Mouse (Mus musculus): ENCODE results near the gene Mucl3. TPM values are rescaled to one million over a fixed set of nuclear protein-coding genes. Genes with fewer than 3 reads are reported as not detected.
A peak's percentile ranks its signal among the peaks of the same experiment; 100 is the strongest.

The Mucl3 gene
- polyA plus RNA-seq, 1 experiment from 2014 or later, result 1.7 TPM

- WGBS, result 47% methylated on average over 6 of the region's 6 CpGs
These were observed 4.1 kb downstream of the Mucl3 start for GRCm38 (mm10) chr17:35639352-35639751.

GRCm38 (mm10) chr17:35638475-35639190, 4.9 kb downstream of the Mucl3 start:
- no peaks in the 10 kb centered on the region for H3K27me3 ChIP-seq (ENCODE audit: control insufficient read depth, insufficient read depth, low read depth, low read length)
- peak; percentile 91 for ATAC-seq (ENCODE audit: low read depth)
- no peaks in the 10 kb centered on the region for H3K36me3 ChIP-seq (ENCODE audit: control insufficient read depth, insufficient read depth, low read length)
- peak overlapping the region; percentile 46 for H3K4me2 ChIP-seq (ENCODE audit: low read depth, low read length)
- peak overlapping the region; percentile 22 for H3K4me3 ChIP-seq (ENCODE audit: low read length)
- no peaks in the 10 kb centered on the region for H3K9me3 ChIP-seq (ENCODE audit: control insufficient read depth, low read length)
- peak overlapping the region; percentile 26 for H3K9ac ChIP-seq (ENCODE audit: low read length)
- peak overlapping the region; percentile 93 for H3K27ac ChIP-seq (ENCODE audit: low read length)
- peaks cover 23% of the 10 kb centered on the region for H3K4me1 ChIP-seq (replicated peaks; ENCODE audit: control insufficient read depth, insufficient read depth, low read length)
- WGBS, result 13% methylated on average over 14 of the region's 14 CpGs

More at GRCm38 (mm10) chr17:35639352-35639751, 4.1 kb downstream of the Mucl3 start:
- H3K4me3 ChIP-seq (ENCODE audit: low read length), result peak overlapping the region; percentile 22
- no peak for ATAC-seq (ENCODE audit: low read depth)
- H3K4me2 ChIP-seq (ENCODE audit: low read depth, low read length), result peak overlapping the region; percentile 34
- peak overlapping the region; percentile 44; the same call in 1 of the 2 replicates for H3K9ac ChIP-seq (ENCODE audit: low read length)
- no peaks in the 10 kb centered on the region for H3K36me3 ChIP-seq (ENCODE audit: control insufficient read depth, insufficient read depth, low read length)
- H3K27me3 ChIP-seq (ENCODE audit: control insufficient read depth, insufficient read depth, low read depth, low read length), result no peaks in the 10 kb centered on the region
- H3K9me3 ChIP-seq (ENCODE audit: control insufficient read depth, low read length), result no peaks in the 10 kb centered on the region
- peaks cover 23% of the 10 kb centered on the region for H3K4me1 ChIP-seq (replicated peaks; ENCODE audit: control insufficient read depth, insufficient read depth, low read length)
- H3K27ac ChIP-seq (ENCODE audit: low read length), result peak overlapping the region; percentile 91

- Histone ChIP-seq H3K27ac (ENCODE audit: low read length) (peak overlapping the region; percentile 93), H3K4me3 (ENCODE audit: low read length) (peak overlapping the region; percentile 19), H3K4me1 (replicated peaks; ENCODE audit: control insufficient read depth, insufficient read depth, low read length) (peaks cover 23% of the 10 kb centered on the region), H3K9ac (ENCODE audit: low read length) (peak overlapping the region; percentile 39; the same call in 1 of the 2 replicates), H3K4me2 (ENCODE audit: low read depth, low read length) (peak overlapping the region; percentile 64), H3K36me3 (ENCODE audit: control insufficient read depth, insufficient read depth, low read length) (no peaks in the 10 kb centered on the region), H3K27me3 (ENCODE audit: control insufficient read depth, insufficient read depth, low read depth, low read length) (no peaks in the 10 kb centered on the region), H3K9me3 (ENCODE audit: control insufficient read depth, low read length) (no peaks in the 10 kb centered on the region)
- peak; percentile 51; the same call in 1 of the 2 replicates for ATAC-seq (ENCODE audit: low read depth)
- 27% methylated on average over 5 of the region's 5 CpGs for WGBS
These were observed 7.1 kb downstream of the Mucl3 start for GRCm38 (mm10) chr17:35636363-35636762.

- H3K27ac ChIP-seq (ENCODE audit: low read length), result peak overlapping the region; percentile 93
- ATAC-seq (ENCODE audit: low read depth), result peak; percentile 44
- 2% methylated on average over 15 of the region's 15 CpGs for WGBS
These were observed 7.8 kb downstream of the Mucl3 start for GRCm38 (mm10) chr17:35635699-35636111.

GRCm38 (mm10) chr17:35635202-35635601, 8.3 kb downstream of the Mucl3 start:
- Histone ChIP-seq H3K4me1 (replicated peaks; ENCODE audit: control insufficient read depth, insufficient read depth, low read length) (peaks cover 23% of the 10 kb centered on the region), H3K36me3 (ENCODE audit: control insufficient read depth, insufficient read depth, low read length) (no peaks in the 10 kb centered on the region), H3K27me3 (ENCODE audit: control insufficient read depth, insufficient read depth, low read depth, low read length) (no peaks in the 10 kb centered on the region), H3K27ac (ENCODE audit: low read length) (peak overlapping the region; percentile 37; the same call in 1 of the 2 replicates), H3K4me2 (ENCODE audit: low read depth, low read length) (no peak overlapping the region), H3K9ac (ENCODE audit: low read length) (no peak overlapping the region), H3K4me3 (ENCODE audit: low read length) (no peak overlapping the region), H3K9me3 (ENCODE audit: control insufficient read depth, low read length) (no peaks in the 10 kb centered on the region)
- WGBS, result 71% methylated on average over 3 of the region's 3 CpGs
- no peak for ATAC-seq (ENCODE audit: low read depth)

More at GRCm38 (mm10) chr17:35635699-35636111, 7.8 kb downstream of the Mucl3 start:
- H3K4me3 ChIP-seq (ENCODE audit: low read length), result peak overlapping the region; percentile 53
- H3K4me2 ChIP-seq (ENCODE audit: low read depth, low read length), result peak overlapping the region; percentile 64
- peaks cover 23% of the 10 kb centered on the region for H3K4me1 ChIP-seq (replicated peaks; ENCODE audit: control insufficient read depth, insufficient read depth, low read length)
- no peaks in the 10 kb centered on the region for H3K36me3 ChIP-seq (ENCODE audit: control insufficient read depth, insufficient read depth, low read length)
- peak overlapping the region; percentile 49 for H3K9ac ChIP-seq (ENCODE audit: low read length)
- no peaks in the 10 kb centered on the region for H3K27me3 ChIP-seq (ENCODE audit: control insufficient read depth, insufficient read depth, low read depth, low read length)
- H3K9me3 ChIP-seq (ENCODE audit: control insufficient read depth, low read length), result no peaks in the 10 kb centered on the region

- no peak overlapping the region for H3K9ac ChIP-seq (ENCODE audit: low read length)
- H3K9me3 ChIP-seq (ENCODE audit: control insufficient read depth, low read length), result no peaks in the 10 kb centered on the region
- H3K4me2 ChIP-seq (ENCODE audit: low read depth, low read length), result no peak overlapping the region
- H3K4me1 ChIP-seq (replicated peaks; ENCODE audit: control insufficient read depth, insufficient read depth, low read length), result peaks cover 13% of the 10 kb centered on the region
- H3K36me3 ChIP-seq (ENCODE audit: control insufficient read depth, insufficient read depth, low read length), result no peaks in the 10 kb centered on the region
- ATAC-seq (ENCODE audit: low read depth), result peak; percentile 39
- H3K4me3 ChIP-seq (ENCODE audit: low read length), result no peak overlapping the region
- no peaks in the 10 kb centered on the region for H3K27me3 ChIP-seq (ENCODE audit: control insufficient read depth, insufficient read depth, low read depth, low read length)
- H3K27ac ChIP-seq (ENCODE audit: low read length), result peak overlapping the region; percentile 23
- 16% methylated on average over 1 of the region's 1 CpGs for WGBS
These were observed 9.5 kb downstream of the Mucl3 start for GRCm38 (mm10) chr17:35633992-35634391.

- Histone ChIP-seq H3K9ac (ENCODE audit: low read length) (no peak within 1 kb of the TSS), H3K4me1 (replicated peaks; ENCODE audit: control insufficient read depth, insufficient read depth, low read length) (no peaks in the 10 kb centered on the region), H3K9me3 (ENCODE audit: control insufficient read depth, low read length) (no peaks in the 10 kb centered on the region), H3K4me2 (ENCODE audit: low read depth, low read length) (no peak within 1 kb of the TSS), H3K36me3 (ENCODE audit: control insufficient read depth, insufficient read depth, low read length) (no peaks in the 10 kb centered on the region), H3K27me3 (ENCODE audit: control insufficient read depth, insufficient read depth, low read depth, low read length) (no peaks in the 10 kb centered on the region), H3K27ac (ENCODE audit: low read length) (no peak within 1 kb of the TSS), H3K4me3 (ENCODE audit: low read length) (no peak within 1 kb of the TSS)
- ATAC-seq (ENCODE audit: low read depth), result no peak
- WGBS, result 69% methylated on average over 7 of the region's 7 CpGs
These were observed 17.0 kb downstream of the Mucl3 start, which contains the start of gene Gm9573 for GRCm38 (mm10) chr17:35626537-35626936. Gm9573 (minus strand) TSS chr17:35626637.

- Histone ChIP-seq H3K4me1 (replicated peaks; ENCODE audit: control insufficient read depth, insufficient read depth, low read length) (no peaks in the 10 kb centered on the region), H3K27ac (ENCODE audit: low read length) (no peak overlapping the region), H3K4me3 (ENCODE audit: low read length) (no peak overlapping the region), H3K36me3 (ENCODE audit: control insufficient read depth, insufficient read depth, low read length) (no peaks in the 10 kb centered on the region), H3K4me2 (ENCODE audit: low read depth, low read length) (no peak overlapping the region), H3K9ac (ENCODE audit: low read length) (no peak overlapping the region), H3K9me3 (ENCODE audit: control insufficient read depth, low read length) (no peaks in the 10 kb centered on the region), H3K27me3 (ENCODE audit: control insufficient read depth, insufficient read depth, low read depth, low read length) (no peaks in the 10 kb centered on the region)
- no peak for ATAC-seq (ENCODE audit: low read depth)
- WGBS, result 58% methylated on average over 4 of the region's 4 CpGs
These were observed 26.4 kb downstream of the Mucl3 start for GRCm38 (mm10) chr17:35617127-35617526.

GRCm38 (mm10) chr17:35601736-35602354, 41.6 kb downstream of the Mucl3 start:
- Histone ChIP-seq H3K27ac (ENCODE audit: low read length) (no peak overlapping the region), H3K27me3 (ENCODE audit: control insufficient read depth, insufficient read depth, low read depth, low read length) (no peaks in the 10 kb centered on the region), H3K4me2 (ENCODE audit: low read depth, low read length) (no peak overlapping the region), H3K4me1 (replicated peaks; ENCODE audit: control insufficient read depth, insufficient read depth, low read length) (no peaks in the 10 kb centered on the region), H3K9ac (ENCODE audit: low read length) (no peak overlapping the region), H3K4me3 (ENCODE audit: low read length) (no peak overlapping the region), H3K36me3 (ENCODE audit: control insufficient read depth, insufficient read depth, low read length) (no peaks in the 10 kb centered on the region), H3K9me3 (ENCODE audit: control insufficient read depth, low read length) (no peaks in the 10 kb centered on the region)
- WGBS, result 27% methylated on average over 8 of the region's 8 CpGs
- ATAC-seq (ENCODE audit: low read depth), result peak; percentile 28; the same call in 1 of the 2 replicates
